Mouse (Mus musculus): ENCODE measurements around the gene Gsx1. TPM values are rescaled to one million over a fixed set of nuclear protein-coding genes. Genes with fewer than 3 reads are reported as not detected.
A peak's percentile ranks its signal among the peaks of the same experiment; 100 is the strongest.

Gene Gsx1
- polyA plus RNA-seq, 1 experiment, result 11.2 TPM

- TF ChIP-seq POLR2A (IDR thresholded peaks at IDR 0.05; ENCODE audit: borderline replicate concordance, extremely low read depth, insufficient read depth, insufficient read length, poor library complexity, severe bottlenecking), result no peak
- no peak for TF ChIP-seq CTCF (IDR thresholded peaks at IDR 0.05; ENCODE audit: borderline replicate concordance, extremely low read depth, insufficient read depth, insufficient read length)
- DNase-seq (ENCODE audit: low read depth), result no peak
Measured at GRCm38 (mm10) chr5:147207852-147208251, 19.4 kb downstream of the Gsx1 start.

- TF ChIP-seq POLR2A (IDR thresholded peaks at IDR 0.05; ENCODE audit: borderline replicate concordance, extremely low read depth, insufficient read depth, insufficient read length, poor library complexity, severe bottlenecking) (no peak), CTCF (IDR thresholded peaks at IDR 0.05; ENCODE audit: borderline replicate concordance, extremely low read depth, insufficient read depth, insufficient read length) (peak; percentile 25; the same call in 1 of the 2 replicates)
- DNase-seq (ENCODE audit: low read depth), result no peak
Measured at GRCm38 (mm10) chr5:147208471-147208870, 20.0 kb downstream of the Gsx1 start.

GRCm38 (mm10) chr5:147227354-147228112 is 39.0 kb downstream of the Gsx1 start:
- no peak for TF ChIP-seq POLR2A (IDR thresholded peaks at IDR 0.05; ENCODE audit: borderline replicate concordance, extremely low read depth, insufficient read depth, insufficient read length, poor library complexity, severe bottlenecking)
- TF ChIP-seq CTCF (IDR thresholded peaks at IDR 0.05; ENCODE audit: borderline replicate concordance, extremely low read depth, insufficient read depth, insufficient read length), result peak; percentile 96
- peak; percentile 89 for DNase-seq (ENCODE audit: low read depth)

GRCm38 (mm10) chr5:147235406-147236309 is 47.2 kb downstream of the Gsx1 start:
- TF ChIP-seq POLR2A (IDR thresholded peaks at IDR 0.05; ENCODE audit: borderline replicate concordance, extremely low read depth, insufficient read depth, insufficient read length, poor library complexity, severe bottlenecking) (no peak), CTCF (IDR thresholded peaks at IDR 0.05; ENCODE audit: borderline replicate concordance, extremely low read depth, insufficient read depth, insufficient read length) (no peak)
- no peak for DNase-seq (ENCODE audit: low read depth)

Other genes starting within 250 kb of the Gsx1 start
- gene Gtf3a, start 240.0 kb upstream of the Gsx1 start, polyA plus RNA-seq (2012; rRNA removed), result 79.6 and 88.5 TPM in 2 replicates
- 15.5 and 16.6 TPM in 2 replicates for gene Mtif3, start 224.9 kb upstream of the Gsx1 start, polyA plus RNA-seq (2012; rRNA removed)
- 7.1 and 10.1 TPM in 2 replicates for gene Lnx2, start 112.1 kb upstream of the Gsx1 start, polyA plus RNA-seq (2012; rRNA removed)
- 82.3 and 93.6 TPM in 2 replicates for gene Polr1d, start 111.6 kb upstream of the Gsx1 start, polyA plus RNA-seq (2012; rRNA removed)
- gene Pdx1, start 81.3 kb downstream of the Gsx1 start, polyA plus RNA-seq (2012; rRNA removed), result not detected in 2 replicates
- gene Cdx2, start 118.6 kb downstream of the Gsx1 start, polyA plus RNA-seq (2012; rRNA removed), result not detected in 2 replicates
- gene Urad, start 133.7 kb downstream of the Gsx1 start, polyA plus RNA-seq (2012; rRNA removed), result not detected in 2 replicates
- gene Flt3, start 211.8 kb downstream of the Gsx1 start, polyA plus RNA-seq (2012; rRNA removed), result 0.20 and 0.56 TPM in 2 replicates
- 44.5 and 54.6 TPM in 2 replicates for gene Pan3, start 241.5 kb downstream of the Gsx1 start, polyA plus RNA-seq (2012; rRNA removed)

Data from brain, embryonic 14.5 days (tissue).